Mouse (Mus musculus): ENCODE measurements at regions not wholly inside any gene's neighbourhood (a gene's known extent, or its start where the extent isn't known, plus 50 kb on each side); places are given as distances from the start of the nearest gene placed in this dataset.

DNA sequence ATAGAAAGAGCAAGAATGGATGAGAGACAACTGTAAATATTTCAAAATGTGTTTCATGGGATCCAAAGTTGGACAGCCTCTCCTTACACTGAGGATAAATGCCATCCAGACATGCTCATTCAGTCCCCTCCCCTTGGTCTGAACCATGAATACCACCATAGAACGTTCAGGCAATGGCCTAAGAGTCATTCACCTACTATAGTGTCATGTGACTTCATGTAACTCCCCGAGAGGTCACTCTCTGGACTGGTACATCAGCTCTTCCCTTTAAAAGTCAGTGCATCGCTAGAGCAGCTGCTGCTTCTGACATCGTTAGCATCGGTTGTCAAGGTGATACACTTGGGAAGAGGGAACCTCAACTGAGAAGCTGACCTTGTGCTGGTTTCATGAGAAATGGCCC lies 260.2 kb upstream of the Fn1 start:
- no peak for TF ChIP-seq CTCF (IDR thresholded peaks at IDR 0.05; ENCODE audit: low read depth)
- H3K9ac ChIP-seq (ENCODE audit: low read depth, low read length): no peak overlapping the region
- no peak for ATAC-seq
- H3K27ac ChIP-seq (ENCODE audit: low read depth, low read length): no peak overlapping the region
- H3K4me1 ChIP-seq (replicated peaks; ENCODE audit: control insufficient read depth, insufficient read depth, low read length): no peaks in the 10 kb centered on the region
- H3K27me3 ChIP-seq (replicated peaks; ENCODE audit: control insufficient read depth, insufficient read depth, low read length): no peaks in the 10 kb centered on the region
- 72% methylated on average over 5 of the region's 5 CpGs for WGBS
- no peaks in the 10 kb centered on the region for H3K36me3 ChIP-seq (ENCODE audit: control insufficient read depth, insufficient read depth)
- no peaks in the 10 kb centered on the region for H3K9me3 ChIP-seq (ENCODE audit: control insufficient read depth)
- no peak overlapping the region for H3K4me3 ChIP-seq (ENCODE audit: low read depth, low read length)
- no peak overlapping the region for H3K4me2 ChIP-seq (replicated peaks; ENCODE audit: low read depth)

DNA sequence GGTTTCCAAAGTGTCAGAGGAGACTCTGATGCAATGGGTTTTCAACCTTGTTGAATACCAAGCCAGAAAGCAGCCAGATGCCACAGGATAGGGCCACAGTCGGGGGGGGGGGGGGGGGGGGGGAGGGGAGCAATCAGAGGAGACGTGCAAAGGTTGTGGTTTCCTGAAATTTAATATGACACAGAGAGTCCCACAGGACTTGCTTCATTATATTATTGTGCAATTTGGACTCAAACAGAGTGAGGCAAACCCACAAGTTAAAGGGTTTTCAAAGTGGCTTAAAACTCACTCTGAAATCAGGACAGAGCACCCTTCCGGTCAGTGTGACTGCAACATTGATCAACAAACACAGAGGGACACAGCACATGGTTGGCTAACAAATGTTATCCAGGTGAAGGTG lies 259.4 kb upstream of the Fn1 start:
- WGBS: 41% methylated on average over 3 of the region's 3 CpGs
- Histone ChIP-seq H3K4me3 (ENCODE audit: low read depth, low read length) (no peak overlapping the region), H3K27me3 (replicated peaks; ENCODE audit: control insufficient read depth, insufficient read depth, low read length) (no peaks in the 10 kb centered on the region), H3K9ac (ENCODE audit: low read depth, low read length) (no peak overlapping the region), H3K9me3 (ENCODE audit: control insufficient read depth) (no peaks in the 10 kb centered on the region), H3K27ac (ENCODE audit: low read depth, low read length) (no peak overlapping the region), H3K36me3 (ENCODE audit: control insufficient read depth, insufficient read depth) (no peaks in the 10 kb centered on the region), H3K4me2 (replicated peaks; ENCODE audit: low read depth) (no peak overlapping the region), H3K4me1 (replicated peaks; ENCODE audit: control insufficient read depth, insufficient read depth, low read length) (no peaks in the 10 kb centered on the region)
- no peak for TF ChIP-seq CTCF (IDR thresholded peaks at IDR 0.05; ENCODE audit: low read depth)
- ATAC-seq: no peak

DNA sequence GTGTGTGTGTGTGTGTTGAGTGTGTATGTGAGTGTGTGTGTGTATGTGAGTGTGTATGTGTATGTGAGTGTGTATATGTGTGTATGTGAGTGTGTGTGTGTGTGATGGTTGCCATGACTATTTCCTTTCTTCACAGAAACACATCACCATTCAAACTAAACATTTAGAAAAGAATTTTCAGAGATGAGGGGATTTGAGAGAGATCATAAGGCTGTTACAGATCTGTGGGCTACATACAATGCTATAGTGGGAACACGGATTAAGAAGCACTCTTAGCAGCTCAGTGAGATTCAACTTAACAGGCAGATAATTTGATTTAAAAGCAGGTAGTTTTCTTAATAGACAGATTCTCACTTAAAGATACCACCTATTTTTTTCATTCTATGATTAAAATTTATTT lies 257.1 kb upstream of the Fn1 start:
- Histone ChIP-seq H3K9me3 (ENCODE audit: control insufficient read depth) (no peaks in the 10 kb centered on the region), H3K36me3 (ENCODE audit: control insufficient read depth, insufficient read depth) (no peaks in the 10 kb centered on the region), H3K27me3 (replicated peaks; ENCODE audit: control insufficient read depth, insufficient read depth, low read length) (no peaks in the 10 kb centered on the region), H3K9ac (ENCODE audit: low read depth, low read length) (no peak overlapping the region), H3K4me3 (ENCODE audit: low read depth, low read length) (no peak overlapping the region), H3K4me2 (replicated peaks; ENCODE audit: low read depth) (no peak overlapping the region), H3K27ac (ENCODE audit: low read depth, low read length) (no peak overlapping the region), H3K4me1 (replicated peaks; ENCODE audit: control insufficient read depth, insufficient read depth, low read length) (no peaks in the 10 kb centered on the region)
- WGBS: 82% methylated on average over 1 of the region's 1 CpGs
- no peak for TF ChIP-seq CTCF (IDR thresholded peaks at IDR 0.05; ENCODE audit: low read depth)
- no peak for ATAC-seq

DNA sequence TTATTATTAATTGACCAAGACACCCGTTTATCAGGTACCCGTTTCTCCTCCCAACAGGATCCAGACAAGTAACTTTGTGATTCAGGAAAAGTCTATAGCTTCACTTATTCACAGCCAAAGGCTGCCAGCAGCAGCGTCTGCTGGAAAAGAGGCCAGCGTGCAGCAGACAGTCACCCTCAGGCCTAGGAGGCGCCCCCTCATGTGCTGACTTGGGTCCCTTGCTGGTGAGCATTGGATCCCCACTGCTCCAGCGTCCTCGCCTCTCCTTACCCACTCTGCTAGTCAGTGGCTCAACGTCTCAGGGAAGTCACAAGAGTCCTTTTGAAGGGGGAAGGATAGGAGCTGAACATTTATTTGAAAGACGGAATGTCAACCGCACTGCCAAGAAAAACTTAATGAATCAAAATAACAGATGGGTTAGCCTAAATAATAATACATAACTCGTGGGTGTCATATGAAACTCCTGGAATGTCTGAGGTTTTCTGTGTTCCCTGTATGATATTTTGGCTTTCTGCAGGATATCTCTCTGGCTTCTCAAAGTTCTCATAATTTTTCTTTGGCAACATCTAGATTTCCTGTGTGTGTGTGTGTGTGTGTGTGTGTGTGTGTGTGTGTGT lies 256.6 kb upstream of the Fn1 start:
- Histone ChIP-seq H3K36me3 (ENCODE audit: control insufficient read depth, insufficient read depth) (no peaks in the 10 kb centered on the region), H3K4me1 (replicated peaks; ENCODE audit: control insufficient read depth, insufficient read depth, low read length) (no peaks in the 10 kb centered on the region), H3K27ac (ENCODE audit: low read depth, low read length) (no peak overlapping the region), H3K9me3 (ENCODE audit: control insufficient read depth) (no peaks in the 10 kb centered on the region), H3K4me2 (replicated peaks; ENCODE audit: low read depth) (no peak overlapping the region), H3K9ac (ENCODE audit: low read depth, low read length) (no peak overlapping the region), H3K27me3 (replicated peaks; ENCODE audit: control insufficient read depth, insufficient read depth, low read length) (no peaks in the 10 kb centered on the region), H3K4me3 (ENCODE audit: low read depth, low read length) (no peak overlapping the region)
- TF ChIP-seq CTCF (IDR thresholded peaks at IDR 0.05; ENCODE audit: low read depth): no peak
- WGBS: 64% methylated on average over 11 of the region's 11 CpGs
- no peak for ATAC-seq

DNA sequence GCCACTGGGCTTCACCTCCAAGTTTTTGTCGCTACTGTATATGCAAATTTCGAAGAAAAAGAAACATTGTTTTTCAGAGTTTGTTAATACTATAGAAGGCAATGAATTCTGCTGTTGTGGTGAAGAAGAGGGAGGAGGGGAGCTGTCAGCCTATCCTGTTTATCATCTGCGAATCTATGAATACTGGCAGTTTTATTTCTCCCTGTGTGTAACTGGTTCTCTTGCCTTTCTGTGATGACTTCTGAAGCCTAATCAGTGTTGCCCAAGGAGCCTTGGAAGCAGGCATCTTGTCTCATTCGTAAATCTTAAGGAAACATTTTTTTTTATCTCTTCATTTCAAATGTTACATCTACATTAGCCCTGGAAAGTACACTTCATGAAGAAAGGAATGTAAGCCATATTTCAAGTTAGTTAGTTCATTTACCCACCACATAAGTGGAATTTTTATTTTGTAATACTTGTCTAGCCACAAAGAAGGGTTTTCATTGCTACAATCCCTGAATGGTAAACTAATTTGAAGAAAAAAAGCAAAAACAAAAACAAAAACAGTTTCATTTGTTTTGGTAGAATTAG lies 251.5 kb upstream of the Fn1 start:
- WGBS: 70% methylated on average over 4 of the region's 4 CpGs
- TF ChIP-seq CTCF (IDR thresholded peaks at IDR 0.05; ENCODE audit: low read depth): no peak

DNA sequence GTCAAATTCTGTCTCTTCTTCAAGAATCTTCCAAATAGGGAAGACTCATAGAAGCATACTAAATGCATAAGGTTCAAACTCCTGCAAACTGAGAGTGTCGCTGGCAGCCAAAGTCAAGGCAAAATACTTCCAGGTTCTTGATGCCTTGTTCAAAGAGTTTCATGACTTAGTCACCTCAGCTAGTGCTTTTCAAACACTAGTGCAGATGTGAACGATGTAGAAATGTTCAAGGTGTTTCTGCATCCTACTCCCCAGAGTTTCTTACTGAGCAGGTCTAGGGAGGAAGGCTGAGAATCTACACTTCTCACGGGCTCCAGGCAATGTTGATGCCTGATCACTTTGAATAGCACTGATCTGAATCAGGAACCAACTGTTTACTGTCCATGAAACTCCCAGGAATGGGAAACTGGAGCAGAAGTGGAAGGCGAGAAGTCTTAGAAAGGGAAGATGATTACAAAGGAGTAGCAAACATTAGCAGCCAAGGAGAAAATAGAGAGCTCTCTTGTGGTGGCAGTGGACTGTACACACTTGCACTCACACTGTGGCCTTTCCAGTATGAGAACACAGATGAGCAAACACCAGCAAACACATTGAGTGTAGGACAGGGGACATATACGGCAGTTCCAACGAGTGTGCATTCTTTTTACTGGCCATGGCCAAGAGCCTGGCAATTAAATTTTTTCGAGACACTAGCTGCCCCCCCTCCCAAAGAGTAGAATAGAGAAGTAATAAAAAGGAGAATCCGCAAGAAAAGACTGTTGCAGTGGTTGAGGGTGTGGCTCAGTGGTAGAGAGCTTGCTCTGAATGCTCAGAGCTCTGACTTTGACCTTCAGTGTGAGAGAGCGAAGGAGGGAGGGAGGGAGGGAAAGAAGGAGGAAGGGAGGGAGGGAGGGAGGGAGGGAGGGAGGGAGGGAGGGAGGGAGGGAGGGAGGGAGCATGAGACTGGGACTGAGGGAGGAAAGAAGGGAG lies 247.4 kb upstream of the Fn1 start:
- Histone ChIP-seq H3K9me3 (ENCODE audit: control insufficient read depth) (no peaks in the 10 kb centered on the region), H3K4me2 (replicated peaks; ENCODE audit: low read depth) (no peak overlapping the region), H3K9ac (ENCODE audit: low read depth, low read length) (no peak overlapping the region), H3K4me1 (replicated peaks; ENCODE audit: control insufficient read depth, insufficient read depth, low read length) (no peaks in the 10 kb centered on the region), H3K4me3 (ENCODE audit: low read depth, low read length) (no peak overlapping the region), H3K36me3 (ENCODE audit: control insufficient read depth, insufficient read depth) (no peaks in the 10 kb centered on the region), H3K27ac (ENCODE audit: low read depth, low read length) (no peak overlapping the region), H3K27me3 (replicated peaks; ENCODE audit: control insufficient read depth, insufficient read depth, low read length) (no peaks in the 10 kb centered on the region)
- WGBS: 71% methylated on average over 8 of the region's 9 CpGs
- ATAC-seq: no peak
- TF ChIP-seq CTCF (IDR thresholded peaks at IDR 0.05; ENCODE audit: low read depth): no peak

More for the DNA sequence above, 251.5 kb upstream of the Fn1 start:
- Histone ChIP-seq H3K9ac (ENCODE audit: low read depth, low read length) (no peak overlapping the region), H3K4me3 (ENCODE audit: low read depth, low read length) (no peak overlapping the region), H3K27me3 (replicated peaks; ENCODE audit: control insufficient read depth, insufficient read depth, low read length) (no peaks in the 10 kb centered on the region), H3K27ac (ENCODE audit: low read depth, low read length) (no peak overlapping the region), H3K4me1 (replicated peaks; ENCODE audit: control insufficient read depth, insufficient read depth, low read length) (no peaks in the 10 kb centered on the region), H3K36me3 (ENCODE audit: control insufficient read depth, insufficient read depth) (no peaks in the 10 kb centered on the region), H3K4me2 (replicated peaks; ENCODE audit: low read depth) (no peak overlapping the region), H3K9me3 (ENCODE audit: control insufficient read depth) (no peaks in the 10 kb centered on the region)
- ATAC-seq: no peak
